Mouse (Mus musculus): ENCODE results near the gene Picalm.
"Not testable (repeated sequence)": the region's sequence is repeated elsewhere in the genome, so short reads cannot be mapped to it uniquely, and the experiment has no call there.

DNA sequence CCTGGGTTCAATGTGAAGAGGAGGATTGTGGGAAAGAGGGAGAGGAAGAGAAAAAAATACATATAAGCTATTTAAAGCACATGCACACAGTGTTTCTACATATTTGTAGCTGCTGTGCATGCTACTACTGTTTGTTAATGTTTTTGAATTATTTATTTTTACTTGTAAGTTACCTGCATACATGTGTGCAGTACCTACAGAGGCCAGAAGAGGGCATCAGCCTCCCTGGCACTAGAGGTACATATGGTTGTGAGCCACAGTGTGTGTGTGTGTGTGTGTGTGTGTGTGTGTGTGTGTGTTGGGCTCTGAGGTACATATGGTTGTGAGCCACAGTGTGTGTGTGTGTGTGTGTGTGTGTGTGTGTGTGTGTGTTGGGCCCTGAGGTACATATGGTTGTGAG, 98.9 kb downstream of the Picalm start:
- peak; percentile 11; the same call in 1 of the 2 replicates for TF ChIP-seq CTCF (IDR thresholded peaks at IDR 0.05; ENCODE audit: low read depth, low read length)
- TF ChIP-seq POLR2A (IDR thresholded peaks at IDR 0.05; ENCODE audit: extremely low read depth, insufficient read depth, low read length) = not testable (repeated sequence)

All from liver, adult 2 months (tissue).